Mouse (Mus musculus) hindbrain, embryonic 15.5 days (tissue): ENCODE data around the gene St6galnac3. TPM values are rescaled to one million over a fixed set of nuclear protein-coding genes. Genes with fewer than 3 reads are reported as not detected.

ENCODE experiments used
- ATAC-seq: fragments of 200-750 bp; cut with Nextera tagmentation; 2 replicates; pipeline ENCODE4 v1.8.0; 2017; ENCODE audit warnings: low read depth, moderate number of reproducible peaks, moderate TSS enrichment; ENCODE audit not compliant: low FRiP score
- H3K27ac ChIP-seq: fragments of 300-500 bp; sonication (generic); replicated peaks from 2 replicates; pipeline ENCODE4 v1.5.1; 2015; ENCODE audit warnings: mild to moderate bottlenecking, inconsistent platforms
- H3K27me3 ChIP-seq: fragments of 300-500 bp; sonication (generic); 2 replicates; pipeline ENCODE4 v1.6.1; 2015; ENCODE audit warnings: control low read depth, inconsistent platforms
- H3K36me3 ChIP-seq: fragments of 300-500 bp; sonication (generic); 2 replicates; pipeline ENCODE4 v1.6.1; 2015; ENCODE audit warnings: control low read depth, inconsistent platforms
- H3K4me1 ChIP-seq: fragments of 300-500 bp; sonication (generic); replicated peaks from 2 replicates; pipeline ENCODE4 v1.6.1; 2015; ENCODE audit warnings: control low read depth, inconsistent platforms
- H3K4me2 ChIP-seq: fragments of 300-500 bp; sonication (generic); 2 replicates; pipeline ENCODE4 v1.6.1; 2015; ENCODE audit warnings: moderate library complexity, mild to moderate bottlenecking, inconsistent platforms
- H3K4me3 ChIP-seq: fragments of 300-500 bp; sonication (generic); 2 replicates; pipeline ENCODE4 v1.5.1; 2015; ENCODE audit warnings: mild to moderate bottlenecking, inconsistent platforms
- H3K9ac ChIP-seq: fragments of 300-500 bp; sonication (generic); 2 replicates; pipeline ENCODE4 v1.6.1; 2015; ENCODE audit warnings: inconsistent platforms
- H3K9me3 ChIP-seq: fragments of 300-500 bp; sonication (generic); 2 replicates; pipeline ENCODE4 v1.6.1; 2016; ENCODE audit warnings: control low read depth, inconsistent platforms
- WGBS: fragments of 180-500 bp; shearing (Covaris S2); methylation state at CpG from one replicate; pipeline ENCODE4 v1.1.7; 2015; 5-methylcytosine and 5-hydroxymethylcytosine counted together
- polyA plus RNA-seq: library from polyadenylated mRNA; unstranded; fragments of >200 nt; fragmentation: Nextera tagmentation; extraction: Ambion mirVana; gene quantifications from 2 replicates; pipeline ENCODE4 v1.2.1, GENCODE M21; 2015

The St6galnac3 gene
- polyA plus RNA-seq, 1 experiment from 2014 or later, result 23.1 TPM

DNA sequence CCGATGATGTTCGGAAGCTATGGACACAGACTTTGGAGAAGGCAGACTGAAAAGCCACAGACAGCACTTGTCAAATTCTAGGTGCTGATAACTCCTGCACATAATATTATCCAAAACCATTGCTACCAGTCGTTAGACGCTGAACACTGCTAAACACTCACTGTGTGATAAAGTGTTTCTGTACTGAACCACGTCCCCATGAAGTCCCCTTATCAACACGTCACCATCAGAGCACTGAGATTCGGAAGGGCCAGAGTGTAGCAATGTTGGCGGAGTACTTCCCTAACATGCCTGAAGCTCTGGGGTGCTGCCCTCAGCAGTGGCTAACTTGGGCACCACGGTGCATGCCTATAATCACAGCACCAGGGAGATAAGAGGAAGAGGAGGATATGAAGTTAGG, 43.3 kb downstream of the St6galnac3 start:
- no peaks in the 10 kb centered on the region for H3K36me3 ChIP-seq
- ATAC-seq, result no peak
- H3K9me3 ChIP-seq, result no peaks in the 10 kb centered on the region
- H3K27ac ChIP-seq, result no peak overlapping the region
- H3K4me3 ChIP-seq, result no peak overlapping the region
- no peaks in the 10 kb centered on the region for H3K4me1 ChIP-seq
- H3K27me3 ChIP-seq, result no peaks in the 10 kb centered on the region
- 95% methylated on average over 9 of the region's 9 CpGs for WGBS
- no peak overlapping the region for H3K9ac ChIP-seq
- H3K4me2 ChIP-seq, result no peak overlapping the region

DNA sequence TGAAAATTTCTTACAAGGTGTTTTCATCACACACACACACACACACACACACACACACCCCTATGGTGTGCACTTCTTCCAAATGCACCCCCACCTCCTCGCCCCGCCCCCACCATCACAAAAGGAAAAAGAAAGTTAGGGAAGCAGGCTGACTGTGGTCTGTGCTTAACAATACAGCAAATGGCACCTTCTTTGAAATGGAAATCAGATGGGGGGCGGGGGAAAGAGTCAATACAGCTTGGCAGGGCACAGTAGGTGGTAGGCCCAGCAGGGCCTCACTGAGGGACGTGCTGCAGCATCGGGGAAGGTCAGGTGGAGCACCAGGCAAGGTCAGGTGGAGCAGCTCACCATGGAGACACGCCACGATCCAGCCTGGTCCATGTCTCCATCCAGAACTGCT, 49.1 kb downstream of the St6galnac3 start:
- Histone ChIP-seq H3K4me2 (no peak overlapping the region), H3K36me3 (no peaks in the 10 kb centered on the region), H3K4me3 (no peak overlapping the region), H3K27ac (no peak overlapping the region), H3K27me3 (no peaks in the 10 kb centered on the region), H3K9ac (no peak overlapping the region), H3K9me3 (no peaks in the 10 kb centered on the region), H3K4me1 (peaks cover 3% of the 10 kb centered on the region)
- 0 out of 2 replicates have a peak, but pooled peaks have one; percentile 5 for ATAC-seq
- WGBS, result 10% methylated on average over 7 of the region's 7 CpGs

DNA sequence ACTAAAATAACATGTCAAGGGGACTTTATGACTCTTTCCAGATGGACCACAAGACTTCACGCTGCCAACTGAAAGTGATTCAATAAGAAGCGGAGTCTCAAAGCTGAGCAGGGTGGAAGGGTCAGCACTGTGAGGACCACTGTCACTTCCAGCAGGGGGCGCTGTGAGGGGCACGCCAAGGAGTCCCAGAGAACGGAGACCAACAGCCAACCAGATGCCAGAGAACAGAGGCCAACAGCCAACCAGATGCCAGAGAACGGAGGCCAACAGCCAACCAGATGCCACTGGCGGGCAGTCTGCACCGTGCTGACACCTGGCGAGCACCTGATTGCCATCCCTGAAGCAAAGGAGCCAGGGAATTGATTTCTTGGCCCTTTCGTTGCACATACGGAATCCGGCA, 49.9 kb downstream of the St6galnac3 start:
- ATAC-seq, result no peak

DNA sequence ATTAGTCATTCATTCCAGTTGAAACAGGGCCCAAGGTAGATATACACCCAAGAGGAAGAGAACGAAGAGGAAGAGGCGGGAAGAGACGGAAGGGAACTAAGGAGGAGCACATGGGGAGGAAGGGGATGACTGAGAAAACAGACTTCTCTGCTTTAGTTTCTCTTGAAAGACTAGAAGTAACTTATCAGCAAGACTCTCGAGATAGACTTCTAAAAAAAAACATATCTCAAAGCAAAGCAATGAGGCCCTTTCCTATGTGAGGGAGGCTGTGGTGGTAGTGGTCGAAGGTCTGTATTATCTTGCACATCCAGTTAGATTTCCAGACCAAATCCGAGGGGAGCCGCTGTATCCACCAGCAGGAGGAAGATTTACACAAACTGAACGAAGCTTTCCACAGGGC, 50.6 kb downstream of the St6galnac3 start:
- WGBS, result 87% methylated on average over 8 of the region's 8 CpGs
- Histone ChIP-seq H3K27ac (no peak overlapping the region), H3K27me3 (no peaks in the 10 kb centered on the region), H3K4me2 (no peak overlapping the region), H3K9me3 (no peaks in the 10 kb centered on the region), H3K36me3 (no peaks in the 10 kb centered on the region), H3K9ac (no peak overlapping the region), H3K4me3 (no peak overlapping the region), H3K4me1 (peaks cover 3% of the 10 kb centered on the region)
- ATAC-seq, result no peak

More for the DNA sequence above, 49.9 kb downstream of the St6galnac3 start:
- no peaks in the 10 kb centered on the region for H3K9me3 ChIP-seq
- no peaks in the 10 kb centered on the region for H3K27me3 ChIP-seq
- H3K27ac ChIP-seq, result no peak overlapping the region
- WGBS, result 26% methylated on average over 12 of the region's 12 CpGs
- H3K36me3 ChIP-seq, result no peaks in the 10 kb centered on the region
- H3K4me3 ChIP-seq, result no peak overlapping the region
- H3K4me2 ChIP-seq, result peak overlapping the region; percentile 19; the same call in 1 of the 2 replicates
- H3K4me1 ChIP-seq, result peaks cover 3% of the 10 kb centered on the region
- H3K9ac ChIP-seq, result no peak overlapping the region

DNA sequence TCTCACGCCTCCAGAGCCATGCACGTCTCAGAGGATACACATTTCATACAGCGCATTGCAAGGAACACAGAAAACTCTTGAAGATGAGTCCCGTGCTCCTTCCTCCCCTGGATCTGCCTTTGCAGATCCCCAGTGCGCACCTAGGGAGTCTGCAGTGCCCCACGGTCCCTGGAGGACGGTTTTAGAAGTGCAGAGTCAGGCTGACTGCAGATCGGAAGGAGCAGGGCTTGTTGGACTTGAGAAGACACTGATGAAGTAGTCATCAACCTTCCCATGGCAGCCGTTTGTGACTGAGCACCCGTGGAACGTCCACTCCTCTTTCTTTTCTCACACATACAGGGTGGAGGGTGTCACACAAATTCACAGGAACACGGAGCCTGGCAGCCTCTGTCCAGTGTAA, 51.5 kb downstream of the St6galnac3 start:
- H3K4me2 ChIP-seq, result no peak overlapping the region
- WGBS, result 84% methylated on average over 12 of the region's 12 CpGs
- no peaks in the 10 kb centered on the region for H3K27me3 ChIP-seq
- H3K4me1 ChIP-seq, result peaks cover 3% of the 10 kb centered on the region
- ATAC-seq, result no peak
- H3K36me3 ChIP-seq, result no peaks in the 10 kb centered on the region
- no peak overlapping the region for H3K27ac ChIP-seq
- H3K9me3 ChIP-seq, result no peaks in the 10 kb centered on the region
- H3K4me3 ChIP-seq, result no peak overlapping the region
- H3K9ac ChIP-seq, result no peak overlapping the region

DNA sequence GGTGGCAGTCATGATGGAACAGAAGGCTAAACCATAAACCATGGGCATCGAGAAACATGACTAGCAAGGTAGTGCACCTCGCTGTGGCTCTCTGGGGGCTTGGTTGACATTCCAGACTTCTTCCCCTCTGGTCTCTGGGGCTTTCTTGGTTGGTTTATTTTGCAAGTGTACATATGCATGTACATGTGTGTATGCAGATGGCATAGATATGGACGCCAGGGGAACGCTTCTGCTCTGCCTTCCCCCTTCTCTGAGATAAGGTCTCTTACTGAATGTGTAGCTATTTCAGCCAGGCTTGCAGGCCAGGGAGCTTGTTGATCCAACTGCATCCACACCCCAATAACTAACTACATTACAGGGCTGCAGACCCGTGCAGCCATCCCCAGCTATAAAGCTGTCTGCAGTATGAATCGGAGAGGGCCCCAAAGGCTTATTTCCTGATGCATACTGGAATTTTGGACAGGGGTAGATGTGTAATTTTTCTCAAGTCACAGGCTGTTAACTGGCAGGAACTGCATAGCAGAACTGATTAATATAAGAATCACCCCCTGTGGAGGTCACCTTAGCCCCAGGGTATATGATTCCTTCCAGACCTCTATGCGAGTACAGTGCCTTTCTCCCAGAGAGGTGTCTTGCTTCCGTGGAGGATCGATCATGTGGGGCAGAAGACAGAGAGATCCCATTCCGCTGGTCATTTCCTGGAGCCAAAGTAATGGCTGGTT, 53.9 kb downstream of the St6galnac3 start:
- Histone ChIP-seq H3K4me3 (no peak overlapping the region), H3K4me1 (peaks cover 3% of the 10 kb centered on the region), H3K9ac (no peak overlapping the region), H3K27me3 (no peaks in the 10 kb centered on the region), H3K4me2 (no peak overlapping the region), H3K27ac (no peak overlapping the region), H3K36me3 (no peaks in the 10 kb centered on the region), H3K9me3 (no peaks in the 10 kb centered on the region)
- ATAC-seq, result no peak
- WGBS, result 78% methylated on average over 10 of the region's 10 CpGs

DNA sequence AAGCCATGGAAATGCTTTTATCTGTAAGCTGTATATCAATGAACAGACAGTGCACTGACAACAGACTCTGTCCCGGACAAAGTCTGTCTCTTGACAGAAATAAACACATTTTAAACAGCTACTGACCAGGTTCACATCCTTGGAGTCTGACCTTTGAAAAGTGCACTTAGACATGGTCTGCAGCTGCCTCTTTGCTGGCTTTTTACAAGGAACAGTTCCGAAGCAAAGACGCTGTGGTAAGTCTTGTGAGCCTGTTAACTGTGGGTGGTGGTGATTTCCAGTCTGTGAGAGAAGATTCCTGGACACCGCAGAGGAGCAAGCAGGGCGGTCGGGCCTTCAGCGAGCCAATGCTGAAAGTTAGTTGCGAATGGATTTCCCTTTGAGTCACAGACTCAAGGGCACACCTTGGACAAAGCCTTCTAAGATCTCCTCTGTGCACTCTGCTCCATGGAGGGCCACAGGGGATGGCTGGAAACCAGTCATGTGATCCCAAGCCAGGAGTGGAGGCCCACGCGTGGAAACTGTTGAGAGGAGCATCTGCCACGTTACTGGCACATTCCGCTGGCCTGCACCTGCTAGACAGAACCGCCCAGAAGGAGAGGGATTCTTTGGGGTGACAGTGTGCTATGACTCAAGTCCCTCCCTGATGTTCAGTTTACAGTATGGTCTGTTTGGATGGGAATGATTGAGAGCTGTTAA, 55.1 kb downstream of the St6galnac3 start:
- no peak for ATAC-seq
- no peak overlapping the region for H3K4me3 ChIP-seq
- H3K36me3 ChIP-seq, result no peaks in the 10 kb centered on the region
- H3K9me3 ChIP-seq, result no peaks in the 10 kb centered on the region
- no peaks in the 10 kb centered on the region for H3K27me3 ChIP-seq
- no peak overlapping the region for H3K4me2 ChIP-seq
- H3K27ac ChIP-seq, result no peak overlapping the region
- 85% methylated on average over 13 of the region's 13 CpGs for WGBS
- no peak overlapping the region for H3K9ac ChIP-seq
- no peaks in the 10 kb centered on the region for H3K4me1 ChIP-seq

DNA sequence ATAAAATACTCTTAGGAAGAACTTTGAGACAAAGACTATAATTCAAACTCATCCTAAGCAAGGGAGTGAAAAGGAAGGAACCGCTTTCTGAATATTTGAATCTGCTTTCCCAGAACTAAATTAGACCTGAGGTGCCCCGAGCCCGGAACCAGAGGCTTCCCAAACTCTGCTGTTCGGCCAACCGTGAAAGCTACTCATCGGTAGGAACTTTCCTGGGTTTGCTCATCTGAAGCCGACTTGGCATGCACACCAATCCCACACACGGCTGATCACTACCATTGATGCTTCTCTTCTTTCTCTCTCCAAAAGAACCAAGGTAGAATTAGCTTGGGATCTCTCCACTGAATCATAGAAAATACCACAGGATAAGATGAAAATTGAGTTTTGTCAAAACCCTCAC, 55.6 kb downstream of the St6galnac3 start:
- no peak for ATAC-seq
- no peak overlapping the region for H3K4me2 ChIP-seq
- H3K9me3 ChIP-seq, result no peaks in the 10 kb centered on the region
- H3K9ac ChIP-seq, result no peak overlapping the region
- no peaks in the 10 kb centered on the region for H3K4me1 ChIP-seq
- no peaks in the 10 kb centered on the region for H3K27me3 ChIP-seq
- H3K36me3 ChIP-seq, result no peaks in the 10 kb centered on the region
- H3K27ac ChIP-seq, result no peak overlapping the region
- WGBS, result 66% methylated on average over 8 of the region's 8 CpGs
- no peak overlapping the region for H3K4me3 ChIP-seq

DNA sequence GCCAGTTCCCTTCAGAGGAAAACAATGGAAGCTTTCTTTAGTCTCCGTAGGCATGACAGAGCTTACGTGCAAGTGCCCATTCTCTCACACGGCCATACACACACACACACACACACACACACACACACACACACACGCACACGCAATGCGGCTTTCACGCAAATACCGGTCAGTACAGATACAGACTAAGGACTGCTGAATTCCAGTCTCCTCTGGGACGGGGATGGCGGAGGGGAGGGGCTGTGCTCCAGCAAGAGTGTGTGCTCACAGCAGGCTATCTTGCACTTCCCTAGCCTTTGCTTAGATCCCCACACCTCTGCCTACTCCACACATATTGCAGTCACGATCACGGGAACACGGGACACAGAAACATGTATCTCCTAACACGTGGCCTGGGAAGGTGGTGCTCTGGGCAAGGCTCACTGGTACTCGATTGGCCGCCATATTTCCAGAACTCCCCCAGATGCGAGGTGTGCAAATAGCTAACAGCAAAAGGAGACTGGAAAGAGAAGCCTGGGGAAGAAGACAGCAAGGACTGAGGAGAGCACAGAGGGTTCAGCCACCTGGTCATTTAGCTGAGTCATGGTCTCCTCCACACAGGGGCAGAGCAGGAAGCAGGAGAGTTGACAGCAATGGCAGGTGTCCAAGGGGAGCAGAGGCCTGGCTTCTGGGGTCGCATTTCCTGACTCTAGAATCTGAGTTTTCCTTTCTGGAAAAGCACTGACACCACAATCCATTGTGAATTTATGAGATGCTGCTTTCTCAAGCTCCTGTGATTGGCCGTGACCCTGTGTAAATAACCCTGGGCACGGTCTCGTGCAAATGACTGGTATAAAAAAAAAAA, 56.3 kb downstream of the St6galnac3 start:
- 0 out of 2 replicates have a peak, but pooled peaks have one; percentile 14 for ATAC-seq
- H3K9me3 ChIP-seq, result no peaks in the 10 kb centered on the region
- no peak overlapping the region for H3K9ac ChIP-seq
- H3K4me1 ChIP-seq, result no peaks in the 10 kb centered on the region
- H3K36me3 ChIP-seq, result no peaks in the 10 kb centered on the region
- 66% methylated on average over 21 of the region's 21 CpGs for WGBS
- no peak overlapping the region for H3K27ac ChIP-seq
- no peak overlapping the region for H3K4me2 ChIP-seq
- H3K27me3 ChIP-seq, result no peaks in the 10 kb centered on the region
- no peak overlapping the region for H3K4me3 ChIP-seq

DNA sequence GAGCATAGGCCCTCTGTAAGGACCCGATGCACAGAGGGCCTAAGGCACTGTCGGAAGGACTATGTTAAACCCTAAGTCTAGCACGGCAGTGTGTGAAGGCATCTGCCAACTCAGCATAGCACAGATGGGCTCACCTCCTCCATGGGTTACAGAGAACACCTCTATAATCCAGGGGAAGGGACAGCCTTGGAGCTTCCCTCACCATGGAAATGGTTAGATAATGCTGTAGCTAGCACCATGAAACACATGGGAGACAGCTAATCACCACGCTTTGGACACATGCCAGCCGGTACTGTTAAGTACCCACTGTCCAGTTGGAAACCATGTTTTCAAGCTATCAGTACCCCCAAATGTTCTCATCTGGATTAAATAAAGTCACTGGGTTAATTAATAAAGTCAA, 60.3 kb downstream of the St6galnac3 start:
- H3K4me1 ChIP-seq, result peaks cover 19% of the 10 kb centered on the region
- no peaks in the 10 kb centered on the region for H3K36me3 ChIP-seq
- H3K9ac ChIP-seq, result no peak overlapping the region
- no peaks in the 10 kb centered on the region for H3K9me3 ChIP-seq
- 78% methylated on average over 5 of the region's 5 CpGs for WGBS
- H3K27ac ChIP-seq, result no peak overlapping the region
- no peak for ATAC-seq
- no peaks in the 10 kb centered on the region for H3K27me3 ChIP-seq
- no peak overlapping the region for H3K4me3 ChIP-seq
- H3K4me2 ChIP-seq, result no peak overlapping the region

DNA sequence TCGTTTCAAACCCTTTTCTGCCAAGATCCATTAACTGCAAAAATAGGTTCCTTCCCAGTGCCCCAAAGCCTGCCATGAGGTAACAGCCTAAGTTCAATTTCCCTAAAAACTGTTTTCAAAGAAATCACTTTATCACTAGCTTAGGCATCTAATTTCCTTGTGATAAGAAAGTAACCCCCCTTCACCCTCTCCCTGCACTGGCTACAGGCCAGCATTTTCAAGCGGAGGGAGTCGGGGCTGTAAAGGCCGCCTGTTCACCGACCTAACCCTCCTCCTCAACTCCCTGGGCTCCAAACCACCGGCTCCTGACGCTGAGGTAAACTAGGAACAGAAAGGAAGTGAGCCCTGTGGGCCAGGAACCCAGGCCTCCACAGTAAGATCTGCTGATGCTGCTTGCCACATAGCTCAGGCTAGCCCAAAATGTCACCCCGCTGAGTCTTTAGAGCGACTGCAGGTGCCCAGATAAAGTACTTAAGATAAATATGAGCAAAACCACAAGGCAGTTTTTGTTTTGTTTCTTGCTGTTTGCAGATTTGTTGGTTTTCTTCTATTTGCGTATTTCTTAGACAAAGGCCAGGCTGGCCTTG, 61.0 kb downstream of the St6galnac3 start:
- ATAC-seq, result no peak
- no peak overlapping the region for H3K9ac ChIP-seq
- H3K4me1 ChIP-seq, result peaks cover 27% of the 10 kb centered on the region
- WGBS, result 59% methylated on average over 10 of the region's 10 CpGs
- no peak overlapping the region for H3K4me2 ChIP-seq
- H3K4me3 ChIP-seq, result no peak overlapping the region
- H3K27ac ChIP-seq, result no peak overlapping the region
- no peaks in the 10 kb centered on the region for H3K36me3 ChIP-seq
- H3K27me3 ChIP-seq, result no peaks in the 10 kb centered on the region
- H3K9me3 ChIP-seq, result no peaks in the 10 kb centered on the region

DNA sequence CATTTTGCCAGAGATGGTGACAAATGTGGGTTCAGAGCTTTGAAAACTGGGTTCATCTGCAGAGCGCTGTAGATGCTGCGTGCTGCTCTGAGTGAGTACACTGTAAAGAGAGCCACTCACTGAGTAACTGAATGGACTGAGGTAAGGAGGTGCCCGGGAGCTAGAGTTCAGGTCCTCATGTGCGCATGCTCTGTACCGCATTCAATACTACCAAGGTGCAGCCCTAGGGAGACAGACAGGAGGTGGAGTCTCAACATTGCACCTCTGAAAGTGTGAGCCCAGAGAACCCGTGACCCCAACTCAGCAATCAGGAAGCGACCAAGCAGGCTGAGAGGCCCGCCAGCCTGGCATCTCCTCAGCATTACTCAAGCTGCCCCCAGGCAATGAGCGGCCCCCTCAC, 62.2 kb downstream of the St6galnac3 start:
- no peak for ATAC-seq
- WGBS, result 90% methylated on average over 9 of the region's 9 CpGs
- Histone ChIP-seq H3K4me3 (no peak overlapping the region), H3K4me2 (no peak overlapping the region), H3K4me1 (peaks cover 29% of the 10 kb centered on the region), H3K9ac (no peak overlapping the region), H3K27me3 (no peaks in the 10 kb centered on the region), H3K27ac (no peak overlapping the region), H3K9me3 (no peaks in the 10 kb centered on the region), H3K36me3 (no peaks in the 10 kb centered on the region)
